Mouse (Mus musculus) cerebellum, adult 8-10 months (tissue): ENCODE results near the gene Sfi1.
"Not testable (repeated sequence)": the region's sequence is repeated elsewhere in the genome, so short reads cannot be mapped to it uniquely, and the experiment has no call there.

Source experiments
- DNase-seq: peaks from one replicate; pipeline ENCODE4 v3.0.0; 2022

Gene Sfi1

GRCm38 (mm10) chr11:3193363-3193762, at the start of gene Sfi1:
Gene Sfi1, minus strand, starts transcription at chr11:3193463.
- DNase-seq = no peak

GRCm38 (mm10) chr11:3242395-3242794, 49.1 kb upstream of the Sfi1 start:
- DNase-seq = no peak

- no peak for DNase-seq
These were observed 42.0 kb upstream of the Sfi1 start for GRCm38 (mm10) chr11:3235277-3235676.

- DNase-seq = no peak
These were observed 40.4 kb upstream of the Sfi1 start for GRCm38 (mm10) chr11:3233704-3234103.

- DNase-seq = no peak
These were observed 39.0 kb upstream of the Sfi1 start for GRCm38 (mm10) chr11:3232248-3232647.

GRCm38 (mm10) chr11:3227113-3227512, 33.9 kb upstream of the Sfi1 start:
- DNase-seq = no peak

- no peak for DNase-seq
These were observed 29.8 kb upstream of the Sfi1 start for GRCm38 (mm10) chr11:3223105-3223504.

- no peak for DNase-seq
These were observed 19.3 kb upstream of the Sfi1 start for GRCm38 (mm10) chr11:3212526-3212925.

GRCm38 (mm10) chr11:3206783-3207182, 13.5 kb upstream of the Sfi1 start:
- DNase-seq = no peak

- no peak for DNase-seq
These were observed 11.9 kb upstream of the Sfi1 start for GRCm38 (mm10) chr11:3205207-3205606.

GRCm38 (mm10) chr11:3203771-3204170, 10.5 kb upstream of the Sfi1 start:
- no peak for DNase-seq

GRCm38 (mm10) chr11:3202781-3203441, 9.6 kb upstream of the Sfi1 start:
- peak; percentile 63 for DNase-seq

GRCm38 (mm10) chr11:3202231-3202701, 9.0 kb upstream of the Sfi1 start, which contains the start of gene Eif4enif1:
Gene Eif4enif1, plus strand, starts transcription at chr11:3202392.
- DNase-seq = peak; percentile 95

GRCm38 (mm10) chr11:3201326-3202230, 8.3 kb upstream of the Sfi1 start:
- peak; percentile 23 for DNase-seq

- not testable (repeated sequence) for DNase-seq
These were observed 7.4 kb upstream of the Sfi1 start for GRCm38 (mm10) chr11:3200636-3201035.

- DNase-seq = peak; percentile 12
These were observed 10.6 kb downstream of the Sfi1 start for GRCm38 (mm10) chr11:3182707-3183106.

- not testable (repeated sequence) for DNase-seq
These were observed 11.3 kb downstream of the Sfi1 start for GRCm38 (mm10) chr11:3181971-3182370.

GRCm38 (mm10) chr11:3181250-3181649, 12.0 kb downstream of the Sfi1 start:
- peak; percentile 49 for DNase-seq

- not testable (repeated sequence) for DNase-seq
These were observed 12.6 kb downstream of the Sfi1 start for GRCm38 (mm10) chr11:3180510-3181160.

GRCm38 (mm10) chr11:3179726-3180092, 13.6 kb downstream of the Sfi1 start:
- DNase-seq = not testable (repeated sequence)

- not testable (repeated sequence) for DNase-seq
These were observed 14.1 kb downstream of the Sfi1 start for GRCm38 (mm10) chr11:3178968-3179725.
